Mouse (Mus musculus): ENCODE measurements at regions not wholly inside any gene's neighbourhood (a gene's known extent, or its start where the extent isn't known, plus 50 kb on each side); places are given as distances from the start of the nearest gene placed in this dataset.

DNA sequence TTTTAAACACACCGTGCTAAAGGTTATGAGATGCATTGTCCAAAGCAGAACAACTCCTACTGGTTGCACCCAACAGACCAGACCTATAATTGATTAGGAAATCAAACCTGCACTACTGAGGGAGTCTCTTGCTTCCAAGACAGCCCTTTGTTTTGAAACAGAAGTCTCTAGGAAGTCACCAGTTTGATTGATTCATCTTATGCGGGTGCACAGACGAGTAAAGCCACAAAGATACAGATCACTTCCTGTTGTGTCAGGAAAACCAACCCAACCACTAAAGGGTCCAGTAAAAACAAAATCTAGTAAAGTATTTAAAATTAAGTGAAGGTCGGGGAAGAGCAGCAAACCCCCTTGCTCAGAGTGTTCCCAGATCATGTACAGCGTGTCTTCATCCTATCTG is 58.3 kb upstream of the N6amt1 start:
- no peak for DNase-seq

DNA sequence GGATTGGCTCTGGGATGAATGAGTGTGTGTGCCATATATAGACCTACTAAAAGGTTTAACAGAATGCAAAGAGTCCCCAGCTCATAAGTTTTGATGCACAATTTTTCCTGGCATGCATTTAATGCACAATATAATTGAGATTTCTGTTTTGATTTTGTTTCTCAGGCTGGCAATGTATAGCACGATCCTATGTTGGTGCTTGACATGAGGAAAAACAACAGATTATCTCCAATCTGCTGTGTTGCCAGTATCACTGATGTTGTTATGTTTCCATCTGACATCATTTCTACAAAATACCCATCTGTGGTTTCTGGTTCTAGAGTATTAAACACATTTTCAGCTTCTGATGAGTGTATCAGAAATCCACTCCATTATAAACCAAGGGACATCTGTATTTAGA is 61.2 kb upstream of the N6amt1 start:
- no peak for DNase-seq

DNA sequence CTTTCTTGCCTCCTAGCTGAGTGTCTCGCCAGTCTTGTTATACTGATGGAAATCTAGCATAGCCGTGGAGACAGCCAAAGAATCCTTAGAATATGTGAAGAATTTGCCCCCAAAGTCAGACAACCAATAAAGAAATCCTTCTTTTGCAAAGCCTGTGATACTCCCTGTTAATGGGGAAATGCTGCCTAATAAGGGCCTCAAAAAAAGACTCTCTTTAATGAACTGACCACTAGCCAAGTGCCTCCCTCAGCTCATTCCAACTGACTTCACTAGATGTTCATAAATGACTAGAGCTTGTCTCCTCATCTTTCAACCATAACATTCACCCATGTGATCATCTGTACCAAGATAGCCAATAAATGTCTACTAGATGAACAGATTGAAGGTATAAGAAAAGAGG is 62.3 kb upstream of the N6amt1 start:
- no peak for DNase-seq

DNA sequence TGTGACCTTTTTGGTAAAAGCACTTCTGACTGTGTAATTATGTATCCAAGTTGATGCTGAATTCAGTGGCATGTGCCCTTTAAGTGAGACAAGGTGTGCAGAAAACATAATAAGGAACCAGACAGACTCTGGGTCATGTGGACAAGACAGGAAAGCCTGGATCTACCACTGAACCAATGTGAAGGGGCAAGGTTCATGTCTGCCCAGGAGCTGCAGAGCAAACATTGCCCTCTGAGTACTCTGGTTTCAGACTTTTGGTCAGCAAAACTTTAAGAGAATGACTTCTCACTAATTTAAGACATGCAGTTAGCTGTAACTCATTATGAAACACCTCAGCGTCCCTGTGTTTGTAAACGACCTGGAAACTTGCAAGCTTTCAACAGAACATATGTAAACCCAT is 68.3 kb upstream of the N6amt1 start:
- DNase-seq, result peak; percentile 44 to 83

DNA sequence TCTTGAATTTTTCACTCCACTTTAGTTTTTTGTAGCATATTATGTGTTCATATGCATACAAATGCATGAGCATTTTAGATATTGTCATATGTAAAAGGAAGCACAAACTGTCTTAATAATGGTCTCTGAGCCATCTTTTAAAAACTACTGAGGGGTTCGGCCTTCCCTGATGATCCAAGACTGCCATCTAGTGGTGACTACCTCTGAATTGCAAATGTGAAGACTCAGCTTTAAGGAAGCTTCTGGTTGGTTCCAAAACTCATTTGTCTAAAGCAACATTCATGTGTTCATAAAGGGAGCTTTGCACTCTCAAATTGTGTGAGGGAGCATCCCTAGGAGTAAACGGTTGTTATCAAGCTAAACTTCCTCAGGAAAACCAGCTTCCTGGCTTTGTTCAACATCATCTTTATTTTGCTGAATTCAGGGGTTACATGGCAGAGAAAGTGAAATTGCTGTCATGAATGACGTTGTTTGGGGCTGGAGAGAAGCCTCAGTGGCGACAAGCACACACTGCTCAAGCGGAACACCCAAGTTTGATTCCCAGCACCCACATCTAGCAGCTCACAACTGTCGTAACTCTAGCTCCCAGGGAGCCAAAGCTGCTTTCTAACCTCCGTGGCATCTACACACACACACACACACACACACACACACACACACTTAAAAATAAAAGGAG is 69.0 kb upstream of the N6amt1 start:
- DNase-seq, result peak; percentile 45 to 56

DNA sequence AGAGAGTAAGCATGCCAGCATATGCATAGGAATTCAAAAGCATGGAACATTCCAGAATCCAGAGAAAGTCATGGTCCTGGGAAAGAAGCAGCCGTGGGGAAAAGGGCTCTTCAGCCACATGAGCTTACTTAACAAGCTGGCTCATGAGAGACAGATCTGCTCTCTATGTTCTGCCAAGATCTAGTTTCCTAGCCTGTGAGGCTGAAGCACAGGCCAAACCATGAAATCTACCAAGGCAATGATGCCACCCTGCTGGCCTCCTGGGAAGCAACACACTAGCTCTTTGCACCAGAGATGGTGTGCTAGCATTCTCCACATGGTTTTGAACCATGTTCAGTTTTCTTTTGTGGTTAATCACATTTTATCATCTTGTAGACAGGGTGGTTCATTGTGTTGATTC is 75.5 kb upstream of the N6amt1 start:
- no peak for DNase-seq

DNA sequence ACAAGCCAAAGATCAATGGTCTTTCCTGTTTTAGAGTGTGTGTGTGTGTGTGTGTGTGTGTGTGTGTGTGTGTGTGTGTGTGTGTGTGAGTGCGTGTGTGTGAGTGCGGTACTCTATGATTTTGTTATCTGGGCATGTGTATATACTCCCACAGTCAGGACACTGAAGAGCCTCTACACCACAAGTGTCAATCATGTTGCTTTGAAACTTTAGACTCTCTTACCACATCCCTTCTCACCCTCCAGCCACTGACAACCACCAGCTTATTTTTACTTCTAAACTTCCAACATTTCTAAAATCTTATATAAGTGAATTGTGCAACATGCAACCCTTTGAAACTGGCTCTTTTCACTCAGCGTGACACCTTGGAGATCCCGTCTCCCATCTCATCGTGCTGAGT is 81.6 kb upstream of the N6amt1 start:
- DNase-seq, result no peak

DNA sequence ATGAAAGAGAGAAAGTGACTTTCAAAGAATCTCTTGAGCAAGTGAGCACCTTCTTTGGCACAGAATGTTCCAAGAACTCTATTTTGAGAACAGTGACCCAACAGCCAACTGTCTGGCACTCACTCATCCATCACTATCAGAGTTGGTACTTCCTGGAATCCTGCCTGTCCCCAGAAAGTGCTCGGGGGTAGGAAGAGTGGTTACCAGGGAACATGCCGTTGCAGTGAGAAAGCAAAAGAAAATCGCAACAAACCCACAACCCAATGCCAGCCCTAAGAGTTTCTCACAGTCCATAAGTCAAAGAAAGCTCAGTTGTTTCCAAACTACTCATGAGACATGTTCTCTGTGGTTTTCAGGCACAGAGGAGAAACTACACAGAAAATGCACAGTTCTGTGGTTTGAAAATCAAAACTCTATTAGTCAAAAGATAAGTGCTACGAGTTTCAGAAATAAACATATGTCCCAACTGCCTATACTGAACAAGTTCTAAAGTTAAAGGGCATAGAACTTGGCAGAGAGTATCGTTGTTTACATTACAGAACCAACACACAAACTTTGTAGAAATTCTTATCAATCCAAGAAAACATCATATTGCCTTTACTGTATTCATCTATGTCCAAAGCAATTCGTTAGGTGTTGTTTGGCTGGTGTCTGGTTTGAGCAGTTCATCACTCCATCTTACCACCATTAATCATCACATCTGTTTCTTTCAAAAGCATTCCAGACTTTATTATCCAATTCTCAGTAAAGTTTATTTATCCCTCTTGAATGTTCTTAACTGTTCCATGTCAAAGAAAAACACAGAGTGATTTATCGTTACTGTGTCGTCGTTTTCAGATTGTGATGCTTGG is 85.8 kb upstream of the N6amt1 start:
- no peak for DNase-seq

DNA sequence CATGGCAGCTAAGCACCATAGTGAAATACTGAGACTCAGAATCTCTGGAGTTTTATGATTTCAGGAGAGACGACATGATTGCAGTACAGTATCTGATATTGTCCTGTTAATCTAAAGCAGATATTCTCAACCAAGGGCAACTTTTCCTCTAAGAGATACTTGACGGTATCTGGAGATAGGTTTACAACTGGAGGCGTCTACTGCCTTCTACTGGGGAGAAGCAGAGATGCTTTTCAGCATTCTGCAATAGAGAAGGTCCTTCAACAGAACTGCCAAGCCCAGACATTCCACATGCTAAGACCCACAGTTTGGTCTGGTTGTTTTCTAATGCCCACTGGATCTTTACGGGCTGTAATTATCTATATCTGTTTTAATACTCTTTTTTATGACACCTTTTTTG is 86.5 kb upstream of the N6amt1 start:
- DNase-seq, result no peak

DNA sequence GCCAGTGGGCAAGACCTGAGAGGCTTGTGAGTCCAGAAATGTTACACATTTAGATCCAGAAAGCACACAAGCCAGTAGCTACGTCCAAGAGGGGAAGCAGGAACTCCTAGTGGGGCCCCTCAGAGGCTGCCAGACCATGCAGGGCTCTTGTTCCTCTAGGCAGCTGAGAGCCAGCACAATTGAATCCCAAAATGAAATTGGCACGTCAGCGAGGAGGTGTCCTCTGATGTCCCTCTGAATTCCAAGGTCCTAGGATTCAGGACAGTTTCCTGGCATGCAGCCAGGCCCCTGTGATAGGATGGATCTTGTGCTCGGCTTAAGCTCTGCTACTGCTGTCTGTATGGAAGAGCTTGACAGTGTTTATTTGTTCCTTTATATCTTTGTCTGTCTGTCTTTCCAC is 90.4 kb upstream of the N6amt1 start:
- peak; percentile 38 to 55 for DNase-seq

DNA sequence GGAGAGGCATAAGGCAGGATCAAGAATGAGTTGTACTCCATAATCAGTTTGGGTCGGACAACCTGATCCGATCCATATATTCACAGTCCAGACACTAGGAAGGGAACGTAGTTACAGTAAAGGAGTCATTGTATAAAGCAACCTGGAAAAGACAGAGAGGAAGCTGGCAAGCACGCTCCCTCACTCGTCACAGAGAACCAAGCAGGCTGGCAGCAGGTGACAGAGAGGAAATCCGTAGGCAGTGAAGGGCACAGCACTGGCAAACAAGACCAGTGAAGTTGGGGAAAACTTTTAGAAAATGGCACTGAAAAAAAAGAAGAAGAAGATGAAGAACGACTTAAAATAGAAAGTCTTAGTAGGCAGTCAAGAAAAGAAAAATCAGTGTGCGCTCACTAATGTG is 90.9 kb upstream of the N6amt1 start:
- DNase-seq, result no peak

DNA sequence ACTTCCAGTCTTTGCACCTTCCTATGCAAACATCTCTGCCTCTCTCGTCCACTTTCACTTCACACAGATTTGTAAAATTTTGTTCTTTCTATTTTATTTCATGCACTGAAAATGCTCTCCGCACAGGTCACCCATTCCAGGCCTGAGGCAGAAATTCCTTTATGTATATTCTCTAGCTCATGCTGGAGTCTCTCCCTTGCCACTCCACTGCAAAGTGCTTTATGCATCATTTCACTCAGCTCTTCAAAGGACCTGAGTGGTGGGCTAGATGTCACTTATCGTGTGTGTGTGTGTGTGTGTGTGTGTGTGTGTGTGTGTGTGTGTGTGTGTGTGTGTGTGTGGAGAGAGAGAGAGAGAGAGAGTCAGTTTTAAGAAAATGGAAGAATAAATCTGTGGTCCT is 91.5 kb upstream of the N6amt1 start:
- DNase-seq, result no peak

DNA sequence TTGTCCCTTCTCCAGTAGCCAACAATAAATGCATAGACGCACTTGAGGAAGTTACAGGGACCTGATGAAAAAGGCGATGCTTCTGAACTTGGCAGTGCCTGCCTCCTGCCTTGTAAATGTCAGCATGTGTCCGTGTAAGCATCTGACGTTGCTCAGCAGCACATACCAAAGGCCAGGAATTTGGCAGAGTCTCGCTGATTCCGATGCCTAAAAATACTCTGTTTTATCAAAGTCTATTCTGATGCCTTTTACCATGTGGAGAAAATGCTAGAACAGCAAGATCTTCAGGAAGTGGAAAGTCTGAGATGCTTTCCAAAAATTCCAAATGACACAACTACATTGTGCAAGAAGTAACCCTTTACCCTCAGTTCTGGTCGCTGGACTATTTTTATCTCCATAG is 92.5 kb upstream of the N6amt1 start:
- peak; percentile 41 to 77 for DNase-seq

DNA sequence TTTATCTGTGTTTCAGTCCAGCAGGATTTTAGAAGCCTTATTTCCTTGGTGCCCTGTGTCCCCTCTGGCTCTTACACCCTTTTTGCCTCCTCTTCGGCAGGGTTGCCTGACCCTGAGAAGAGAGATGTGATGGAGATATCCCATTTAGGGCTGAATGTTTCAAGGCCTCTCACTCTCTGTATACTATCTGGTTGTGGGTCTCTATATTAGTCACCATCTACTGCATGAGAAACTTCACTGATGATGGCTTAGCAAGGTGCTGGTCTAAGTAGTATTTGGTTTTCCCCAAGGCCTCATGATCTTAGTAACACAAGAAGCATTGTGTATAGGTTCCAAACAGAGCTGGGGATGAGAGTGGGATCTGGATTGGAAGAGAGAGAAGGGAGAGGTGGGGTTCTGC is 99.2 kb upstream of the N6amt1 start:
- DNase-seq, result no peak

DNA sequence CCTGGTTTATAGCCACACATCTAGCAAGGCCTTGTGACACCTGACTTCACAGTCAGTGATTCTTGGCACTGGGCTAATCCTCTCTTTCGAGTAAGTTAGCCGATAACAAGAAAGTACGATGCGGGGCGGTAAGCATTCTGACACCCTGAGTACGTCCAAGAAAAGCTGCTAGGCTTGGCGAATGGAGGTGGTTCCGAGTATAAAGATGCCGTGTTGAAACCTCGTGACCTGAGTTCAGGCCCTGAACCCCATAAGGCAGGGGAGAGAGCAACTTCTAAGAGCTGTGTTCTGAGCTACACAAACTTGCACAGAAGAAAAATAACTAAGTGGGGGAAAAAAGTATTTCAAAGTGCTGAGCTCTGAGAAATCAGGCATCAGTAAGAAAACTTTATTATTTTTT is 103.5 kb upstream of the N6amt1 start:
- peak; percentile 11 to 23 for DNase-seq

DNA sequence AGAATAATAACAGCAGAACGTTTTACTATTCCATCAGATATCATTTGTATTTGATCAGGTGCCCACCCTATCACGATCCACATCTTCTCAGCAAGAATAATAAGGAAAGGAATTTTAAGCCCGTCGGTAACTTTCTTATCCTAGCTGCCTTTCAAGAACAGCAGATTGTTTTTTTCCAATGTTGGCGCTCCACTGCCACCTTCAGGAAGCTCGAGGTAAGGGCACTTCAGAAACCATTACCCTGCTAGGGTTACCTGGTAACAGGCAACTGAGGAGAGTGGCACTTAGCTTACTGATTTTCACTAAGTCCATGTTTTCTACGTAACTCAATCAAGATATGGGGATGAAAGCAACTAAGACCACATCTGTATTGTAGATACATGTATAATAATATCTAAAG is 104.1 kb upstream of the N6amt1 start:
- peak; percentile 48 to 65 for DNase-seq

DNA sequence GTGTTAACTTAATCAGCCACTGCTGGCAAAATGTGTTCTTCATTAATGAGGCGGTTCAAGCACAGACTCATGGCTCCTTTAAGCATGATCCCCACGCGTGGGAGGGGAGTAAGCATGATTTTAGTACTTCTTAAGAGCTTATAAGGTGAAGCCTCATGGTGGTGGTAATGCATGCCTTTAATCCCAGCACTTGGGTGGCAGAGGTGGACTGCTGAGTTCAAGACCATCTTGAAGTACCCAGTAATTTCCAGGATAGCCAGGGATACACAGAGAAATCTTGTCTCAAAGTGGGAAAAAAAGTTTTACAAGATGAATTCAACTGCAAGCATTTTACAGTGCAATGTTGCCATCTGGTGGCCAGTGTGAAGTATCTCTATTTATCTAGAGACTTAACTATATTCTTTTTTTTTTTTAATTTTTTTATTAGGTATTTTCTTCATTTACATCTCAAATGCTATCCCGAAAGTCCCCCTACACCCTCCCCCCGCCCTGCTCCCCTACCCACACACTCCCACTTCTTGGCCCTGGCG is 105.4 kb upstream of the N6amt1 start:
- peak; percentile 40 to 82 for DNase-seq

DNA sequence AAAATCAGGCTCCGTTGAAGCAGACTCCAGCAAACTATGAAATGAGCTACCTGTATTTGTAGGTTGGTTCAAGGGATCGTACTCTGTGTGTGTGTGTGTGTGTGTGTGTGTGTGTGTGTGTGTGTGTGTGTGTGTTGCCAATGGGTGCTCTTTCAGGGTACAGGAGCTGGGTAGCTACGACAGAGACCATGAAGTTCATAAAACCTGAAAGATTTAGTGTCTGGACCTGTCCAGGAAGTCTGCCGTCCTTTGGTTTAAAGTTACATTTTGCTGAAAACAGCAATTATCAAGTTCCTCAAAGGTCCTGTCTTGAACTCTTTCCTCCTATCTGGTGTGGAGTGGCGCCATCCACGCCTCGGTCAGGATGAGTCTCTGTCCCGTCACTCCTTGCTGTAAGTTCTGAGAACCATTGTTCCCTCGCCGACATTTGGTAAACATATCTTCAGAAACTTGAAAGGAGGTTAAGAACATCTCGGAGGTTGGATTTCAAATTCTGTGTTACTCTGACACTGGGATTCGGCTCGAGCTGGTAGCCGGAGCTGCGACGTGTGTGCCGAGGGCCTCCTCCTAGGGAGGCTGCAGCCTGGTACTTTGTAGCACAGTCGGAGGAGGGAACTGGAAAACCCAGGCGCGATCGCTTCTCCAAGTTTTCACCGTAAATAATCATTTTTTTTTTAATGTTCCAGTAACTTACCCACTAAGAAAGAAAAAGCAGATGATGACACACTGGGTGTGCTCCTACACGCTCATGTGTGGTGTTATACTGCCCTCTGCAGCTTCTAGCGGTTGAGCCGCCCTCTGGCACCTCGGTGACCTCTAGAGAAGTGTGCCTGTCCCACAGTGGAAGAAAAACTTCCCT is 107.8 kb upstream of the N6amt1 start:
- DNase-seq, result peak; percentile 73 to 85

DNA sequence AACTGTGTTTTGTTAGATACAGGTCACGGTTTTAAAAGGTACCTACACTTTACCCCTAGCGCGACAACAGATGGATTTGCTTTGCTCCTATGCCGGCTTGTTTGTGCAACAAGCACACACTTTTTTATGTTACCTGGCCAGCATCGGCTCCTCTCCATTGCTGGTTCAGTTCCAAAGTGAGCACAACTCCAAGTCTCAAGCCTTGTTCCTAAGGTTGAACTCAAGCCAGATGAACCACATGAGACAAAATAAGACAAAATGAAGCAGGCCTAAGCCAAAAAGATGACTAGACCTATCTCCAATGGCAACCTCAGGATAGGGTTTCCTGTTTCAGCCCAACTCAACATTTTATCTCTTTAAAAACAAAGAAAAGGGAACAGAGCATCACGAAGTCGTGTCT is 108.5 kb upstream of the N6amt1 start:
- DNase-seq, result no peak

DNA sequence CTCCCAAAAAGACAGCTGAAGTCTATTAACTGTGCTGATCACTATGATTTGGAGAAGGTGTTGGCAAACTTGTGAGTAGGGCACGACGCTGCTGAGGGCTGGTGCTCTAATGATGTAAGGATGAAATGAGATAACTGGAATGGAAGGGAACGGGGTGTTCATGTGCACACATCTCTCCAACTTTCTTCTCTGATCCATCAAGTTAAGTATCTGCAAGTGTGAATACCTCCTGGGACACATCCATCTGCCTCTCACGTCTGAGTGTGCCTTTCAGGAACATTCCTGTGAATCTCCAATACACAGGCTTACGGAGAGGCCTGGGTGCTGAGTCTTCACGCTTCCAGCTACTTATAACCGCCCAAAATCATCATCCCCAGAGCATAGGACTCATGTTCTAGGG is 112.0 kb upstream of the N6amt1 start:
- no peak for DNase-seq

DNA sequence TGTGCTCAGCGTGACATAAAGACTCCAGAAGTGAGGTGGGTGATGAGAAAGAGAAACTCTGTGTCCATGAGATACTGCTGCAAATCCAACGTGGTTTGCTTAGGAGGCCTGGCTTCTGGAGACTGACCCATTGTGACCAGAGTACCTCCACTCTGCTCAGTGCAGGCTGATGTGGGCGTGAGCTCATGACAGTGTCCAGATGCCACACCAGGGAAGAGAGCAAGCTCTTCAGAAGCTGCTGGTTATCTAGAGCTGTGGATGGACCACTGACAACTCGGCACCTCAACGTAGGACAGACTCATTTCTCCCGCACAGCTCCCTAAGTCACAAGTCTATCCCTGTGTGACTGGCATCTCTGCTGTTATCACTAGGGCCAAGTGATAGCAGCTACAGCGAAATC is 114.9 kb upstream of the N6amt1 start:
- DNase-seq, result no peak

DNA sequence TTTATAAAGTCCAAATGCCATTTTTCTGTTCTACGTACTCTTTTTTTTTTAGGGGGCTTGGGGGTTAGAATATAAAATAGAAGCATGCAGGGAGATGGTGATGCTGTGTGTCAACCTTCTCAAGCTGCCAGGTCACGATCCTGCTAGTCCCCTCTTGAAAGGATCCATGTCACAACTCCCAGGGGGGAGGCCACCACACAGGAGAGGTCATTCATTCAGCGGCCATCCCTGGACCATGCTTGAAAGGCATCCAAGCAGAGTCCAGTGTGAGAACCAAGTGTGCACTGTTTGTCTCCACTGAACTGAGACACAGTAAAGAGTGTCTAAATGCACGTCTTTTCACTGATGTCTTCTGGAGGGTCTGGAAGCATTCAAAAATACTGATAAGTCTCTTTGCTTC is 119.8 kb upstream of the N6amt1 start:
- no peak for DNase-seq

DNA sequence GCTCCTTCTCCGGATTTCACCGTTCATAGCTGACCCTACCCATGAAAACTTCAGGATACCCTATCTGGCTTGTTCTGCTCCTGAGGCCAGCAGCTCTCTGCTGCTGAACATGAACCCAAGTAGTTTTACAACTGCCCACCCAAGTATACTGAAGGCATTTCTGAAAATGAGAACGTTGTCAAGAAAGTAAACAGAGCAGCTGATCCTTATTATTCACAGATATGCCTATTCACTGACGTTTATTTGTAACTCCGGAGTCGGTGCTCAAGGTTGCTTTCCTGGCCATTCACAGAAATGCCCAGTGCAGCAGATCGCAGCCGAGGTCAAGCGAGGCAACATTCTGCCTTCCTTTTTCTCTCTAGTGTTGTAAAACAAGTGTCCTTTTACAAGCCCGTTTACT is 128.4 kb upstream of the N6amt1 start:
- DNase-seq, result no peak
